Mouse (Mus musculus): ENCODE results near the gene Tmem104. TPM values are rescaled to one million over a fixed set of nuclear protein-coding genes. Genes with fewer than 3 reads are reported as not detected.

The Tmem104 gene
- total RNA-seq, 2 experiments from 2014 or later: 10.0 to 10.5 TPM

DNA sequence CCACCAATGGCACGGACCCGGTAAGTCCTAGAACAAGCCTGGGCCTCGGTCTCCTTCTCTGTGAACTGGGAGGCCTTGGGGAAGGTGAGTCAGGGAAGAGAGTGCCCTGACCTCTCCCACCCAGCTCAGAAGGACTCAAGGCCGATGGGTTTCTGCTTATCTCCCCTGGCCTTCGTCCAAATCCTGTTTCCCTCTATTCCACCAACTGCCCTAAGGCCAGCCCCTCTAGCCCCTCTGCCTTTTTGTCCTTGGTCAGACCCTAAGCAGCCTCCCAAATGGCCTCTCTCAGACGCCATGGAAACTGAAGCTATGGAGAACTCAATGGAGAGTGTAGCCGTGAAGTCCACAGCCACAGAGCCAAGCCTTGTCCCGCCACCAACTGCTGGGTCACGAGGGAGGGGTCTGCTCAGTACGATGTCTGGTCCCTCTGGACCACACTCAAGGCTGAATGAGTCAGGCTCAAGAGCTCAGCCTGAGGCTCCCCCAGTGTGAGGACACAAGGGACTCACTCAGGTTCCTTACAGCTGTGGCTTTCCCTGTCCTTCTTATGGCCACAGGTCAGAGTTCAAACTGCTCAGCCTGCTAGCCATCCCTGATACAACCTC lies 85.7 kb downstream of the Tmem104 start:
- intact Hi-C loops (cut with DNase I): loop anchor here (5.0 kb wide), 1 partner anchor 191 kb away; no protein-coding TSS in a partner anchor
- no peak for DNase-seq (ENCODE audit: low spot score)

DNA sequence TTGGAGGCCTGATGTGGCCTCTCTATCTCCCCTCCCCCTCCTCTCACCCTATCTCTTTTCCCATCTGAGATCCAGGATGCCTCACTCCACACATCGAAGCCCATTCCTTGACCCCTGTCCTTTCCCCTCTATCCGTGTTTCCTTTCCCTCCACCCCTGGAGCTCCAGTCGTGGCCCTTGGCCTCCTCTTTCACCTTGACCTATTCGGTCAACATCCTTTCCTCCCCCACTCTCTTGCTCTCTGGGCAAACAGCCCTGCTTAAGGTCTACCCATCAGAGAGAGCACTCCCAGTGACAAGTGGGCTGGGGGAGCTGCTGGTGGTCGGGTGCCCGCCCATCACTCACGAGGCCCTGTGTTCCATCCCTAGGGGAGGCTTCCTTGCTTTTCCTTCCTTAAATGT lies 86.4 kb downstream of the Tmem104 start:
- DNase-seq (ENCODE audit: low spot score): no peak

DNA sequence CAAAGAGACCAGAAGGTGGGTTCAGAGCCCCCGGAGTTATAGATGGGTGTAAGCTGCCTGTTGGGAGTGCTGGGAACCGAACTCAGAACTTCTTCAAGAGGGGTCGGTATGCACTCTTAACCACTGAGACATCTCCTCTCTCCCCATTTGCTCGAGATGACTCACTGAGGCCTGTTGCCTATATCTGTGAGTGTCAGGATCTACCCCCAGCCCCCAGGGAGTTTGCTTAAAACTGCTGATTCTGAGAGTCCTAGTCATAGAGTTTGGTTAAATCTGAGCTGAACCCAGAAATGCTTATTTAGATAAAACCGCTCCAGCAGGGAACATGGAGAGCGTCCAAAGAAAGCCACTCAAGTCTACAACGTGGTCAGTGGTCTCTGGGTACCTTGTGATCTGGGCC lies 86.9 kb downstream of the Tmem104 start:
- no peak for DNase-seq (ENCODE audit: low spot score)
- intact Hi-C loops (cut with DNase I): loop anchor here (5.0 kb wide), 1 partner anchor 192 kb away; no protein-coding TSS in a partner anchor

More for the DNA sequence above, 86.4 kb downstream of the Tmem104 start:
- intact Hi-C loops (cut with DNase I): loop anchor here (5.0 kb wide), 1 partner anchor 191 kb away; no protein-coding TSS in a partner anchor

DNA sequence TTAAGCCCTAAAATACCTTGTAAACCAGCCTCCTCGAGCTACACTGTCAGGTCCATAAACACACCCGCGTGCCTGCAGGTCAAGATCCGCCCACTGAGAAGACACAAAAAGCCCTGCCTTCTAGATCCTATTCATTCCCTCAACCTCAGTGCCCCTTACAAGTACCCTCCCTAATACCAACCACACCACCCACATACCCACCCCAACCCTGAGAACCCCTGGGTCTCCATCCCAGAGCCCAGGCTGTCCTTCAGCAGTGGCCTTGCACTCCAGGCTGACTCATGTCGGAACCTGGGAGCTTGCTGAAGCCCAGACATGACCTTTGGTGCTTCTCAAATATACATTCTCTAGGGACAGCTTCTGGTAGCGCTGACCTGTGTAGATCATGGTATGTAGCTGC lies 87.5 kb downstream of the Tmem104 start:
- intact Hi-C loops (cut with DNase I): loop anchor here (5.0 kb wide), 1 partner anchor 192 kb away; no protein-coding TSS in a partner anchor
- no peak for DNase-seq (ENCODE audit: low spot score)

DNA sequence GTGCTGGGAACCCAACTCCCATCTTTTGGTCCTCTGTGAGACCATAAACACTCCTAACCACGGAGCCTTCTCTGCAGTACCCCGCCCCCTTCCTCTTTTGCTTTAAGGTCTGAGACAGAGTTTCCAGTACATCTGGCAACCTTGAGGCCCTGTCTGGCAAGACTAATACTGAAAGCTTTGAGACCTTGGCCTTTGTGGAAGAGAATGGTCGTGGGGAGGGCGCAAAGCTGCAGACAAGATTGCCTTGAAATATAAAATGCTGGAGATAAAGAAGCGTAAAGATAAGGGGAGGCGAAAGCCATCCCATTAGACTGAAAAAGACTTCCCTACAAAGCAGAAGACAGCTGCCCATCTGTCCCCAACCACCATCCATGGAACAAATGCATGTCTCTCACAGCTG lies 88.2 kb downstream of the Tmem104 start:
- intact Hi-C loops (cut with DNase I): no loop called here
- DNase-seq (ENCODE audit: low spot score): no peak

DNA sequence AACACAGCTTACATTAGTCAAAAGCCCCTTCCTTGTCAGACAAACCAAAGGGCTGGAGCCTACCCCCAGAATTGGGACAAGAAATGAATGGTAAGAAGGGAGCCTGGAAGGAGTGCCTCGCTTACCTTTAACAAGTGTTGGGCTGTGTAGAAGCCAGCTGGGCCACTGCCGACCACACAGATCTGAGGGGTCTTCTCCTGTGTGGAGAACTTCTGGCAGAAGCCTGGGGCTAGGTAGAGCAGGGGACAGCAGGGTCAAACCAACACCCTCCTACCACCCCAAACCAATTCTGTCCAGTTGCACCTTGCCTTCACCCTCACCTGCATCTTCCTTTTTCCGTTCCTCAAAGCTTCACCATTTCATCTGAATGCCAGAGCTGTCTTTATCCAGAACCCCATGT lies 88.7 kb downstream of the Tmem104 start:
- intact Hi-C loops (cut with DNase I): no loop called here
- no peak for DNase-seq (ENCODE audit: low spot score)

DNA sequence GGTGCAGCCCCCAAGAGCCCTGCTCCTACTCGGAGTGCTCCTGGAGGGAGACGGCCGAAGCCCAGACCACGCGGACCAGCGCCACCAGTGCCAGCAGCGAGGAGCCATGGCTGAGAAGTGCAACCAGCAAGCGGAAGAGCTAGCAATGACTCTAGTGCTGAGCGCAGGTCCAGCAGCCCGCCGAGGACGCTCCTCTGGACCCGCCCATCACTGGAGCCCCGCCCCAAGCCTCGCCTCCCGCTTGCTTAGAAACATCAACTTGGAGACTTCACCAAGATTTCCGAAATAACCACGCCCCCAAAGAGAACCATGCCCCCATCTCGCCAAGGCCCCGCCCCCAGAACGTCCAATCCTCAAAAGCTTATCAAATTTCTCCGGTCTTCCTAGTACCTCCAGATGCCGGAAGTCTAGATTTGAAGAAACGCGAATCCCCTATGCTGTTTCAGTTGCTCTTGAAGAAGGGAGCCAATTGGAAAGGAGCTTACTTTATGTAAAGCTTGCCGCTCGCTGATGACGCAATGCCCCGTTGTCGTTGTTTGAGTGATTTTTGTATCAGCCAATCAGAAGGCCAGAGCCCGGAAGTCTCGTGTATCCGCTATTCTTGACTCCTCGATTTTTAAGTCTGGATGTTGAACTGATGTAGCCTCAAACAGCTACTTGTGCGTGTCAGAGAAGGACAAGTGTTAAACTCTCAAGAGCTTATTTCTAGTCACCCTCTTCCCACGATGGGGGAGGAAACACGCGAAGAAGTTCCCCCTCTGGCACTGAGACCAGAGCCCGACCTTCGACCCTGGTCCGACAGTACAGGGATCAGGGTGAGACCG lies 89.7 kb downstream of the Tmem104 start, which contains the start of gene Fdxr:
Gene Fdxr (minus strand): TSS at position 271 of the 824 bp plus-strand sequence.
- peak; percentile 98 for DNase-seq (ENCODE audit: low spot score)
- intact Hi-C loops (cut with DNase I): no loop called here

DNA sequence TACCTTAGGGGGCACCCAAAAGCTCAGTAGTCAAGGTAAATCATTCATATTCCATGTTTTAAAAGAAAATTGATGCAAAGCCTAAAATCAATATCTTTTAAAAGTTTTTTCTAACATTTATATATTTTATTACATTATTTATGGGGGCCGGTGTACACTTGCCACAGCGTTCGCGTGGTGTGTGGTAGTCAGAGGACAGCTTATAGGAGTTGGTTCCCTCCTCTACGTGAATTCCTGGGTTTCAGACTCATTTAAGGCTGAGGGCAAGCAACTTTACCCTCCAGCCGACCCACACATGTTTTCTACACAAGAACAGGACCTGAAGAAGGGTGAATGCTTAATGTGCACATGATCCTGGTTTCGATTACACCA lies 90.3 kb downstream of the Tmem104 start:
- DNase-seq (ENCODE audit: low spot score): no peak
- intact Hi-C loops (cut with DNase I): no loop called here

DNA sequence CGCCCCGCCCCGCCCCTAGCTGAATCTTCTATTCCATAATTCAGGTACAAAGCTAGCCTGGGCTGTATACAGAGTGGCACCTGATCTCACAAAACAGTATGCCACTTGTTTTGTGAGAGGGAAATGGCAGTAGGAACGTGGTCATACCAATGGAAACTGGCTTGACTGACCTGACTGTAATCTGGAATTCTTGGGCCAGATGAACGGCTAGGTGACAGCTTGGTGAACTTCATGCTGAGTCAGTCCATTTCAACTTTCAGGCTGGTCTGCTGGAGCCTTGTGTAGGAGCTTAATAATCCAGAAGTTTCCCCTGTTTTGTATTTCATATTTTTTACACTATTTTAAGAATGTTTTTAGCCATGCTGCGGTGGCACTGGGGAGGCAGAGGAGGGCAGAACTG lies 90.9 kb downstream of the Tmem104 start:
- no peak for DNase-seq (ENCODE audit: low spot score)
- intact Hi-C loops (cut with DNase I): no loop called here

DNA sequence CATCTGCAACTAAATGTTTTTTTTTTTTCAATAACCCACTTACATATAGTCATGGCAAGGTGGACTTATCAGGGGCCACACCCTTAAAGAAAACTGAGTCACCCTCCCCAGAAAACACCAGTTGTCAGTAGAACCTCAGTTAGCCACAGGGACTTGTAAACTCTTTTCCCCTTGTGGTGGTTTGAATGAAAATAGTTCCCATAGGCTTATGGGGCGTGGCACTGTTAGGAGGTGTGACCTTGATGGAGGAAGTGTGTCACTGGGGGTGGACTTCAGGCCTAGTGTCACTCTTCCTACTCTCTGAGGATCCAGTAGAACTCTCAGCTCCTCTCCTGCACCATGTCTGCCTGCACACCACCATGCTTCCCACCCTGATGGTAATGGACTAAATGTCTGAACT lies 92.4 kb downstream of the Tmem104 start:
- intact Hi-C loops (cut with DNase I): no loop called here
- no peak for DNase-seq (ENCODE audit: low spot score)

DNA sequence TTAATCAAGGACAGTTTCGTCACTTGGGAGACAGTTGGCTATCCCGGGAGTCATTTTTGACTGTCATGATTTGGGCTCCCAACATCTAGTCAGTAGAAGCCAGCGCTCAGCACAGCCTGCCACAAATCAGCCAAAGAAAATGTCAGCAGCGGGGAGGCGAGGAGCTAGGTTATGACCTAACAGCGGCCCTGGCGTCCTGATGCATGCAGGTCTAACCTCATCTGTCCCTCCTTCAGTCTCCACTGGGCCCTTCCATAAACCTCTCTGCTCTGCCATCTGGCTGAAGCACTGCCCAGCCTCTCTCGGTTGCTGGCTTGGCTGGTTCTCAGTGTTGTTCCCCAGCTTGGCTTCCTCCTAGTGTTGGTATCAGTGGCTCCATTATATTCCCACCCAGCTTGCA lies 95.0 kb downstream of the Tmem104 start:
- intact Hi-C loops (cut with DNase I): no loop called here
- peak; percentile 69 for DNase-seq (ENCODE audit: low spot score)

DNA sequence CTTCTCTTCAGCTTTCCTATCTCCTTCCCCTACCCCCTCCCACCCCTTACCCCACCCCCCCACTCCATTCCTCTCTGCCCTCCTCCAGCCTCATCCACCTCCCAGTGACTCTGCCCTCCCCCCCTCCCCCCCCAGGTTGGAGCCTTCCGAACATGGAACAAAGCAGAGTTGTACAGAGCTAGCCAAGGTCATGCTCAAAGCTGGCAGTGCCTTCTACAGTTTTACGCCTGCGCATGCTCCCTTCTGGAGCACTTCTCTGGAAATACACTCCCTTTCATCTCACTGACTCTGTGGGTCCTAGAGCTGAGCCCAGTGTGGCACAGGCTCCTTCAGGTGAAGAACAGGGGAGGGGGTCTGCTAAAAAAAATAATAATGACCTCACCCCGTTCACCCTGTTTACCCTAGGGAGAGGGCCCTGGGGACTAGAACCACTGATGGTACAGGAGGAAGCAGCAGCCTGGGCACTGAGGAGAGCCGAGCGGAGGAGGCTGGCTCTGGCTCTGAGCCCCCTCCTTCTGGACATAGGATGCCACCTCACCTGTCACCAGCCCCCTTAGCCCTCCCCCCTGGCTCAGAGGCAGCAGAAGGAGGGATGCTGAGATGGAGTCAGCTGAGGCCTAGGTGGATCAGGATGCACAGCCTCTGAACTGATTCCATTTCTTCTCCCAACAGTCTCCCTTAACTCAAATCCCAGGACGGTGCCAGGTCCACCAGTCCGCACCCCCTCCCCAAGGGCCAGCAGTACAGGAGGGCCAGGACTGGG lies 95.6 kb downstream of the Tmem104 start:
- intact Hi-C loops (cut with DNase I): no loop called here
- DNase-seq (ENCODE audit: low spot score): no peak

DNA sequence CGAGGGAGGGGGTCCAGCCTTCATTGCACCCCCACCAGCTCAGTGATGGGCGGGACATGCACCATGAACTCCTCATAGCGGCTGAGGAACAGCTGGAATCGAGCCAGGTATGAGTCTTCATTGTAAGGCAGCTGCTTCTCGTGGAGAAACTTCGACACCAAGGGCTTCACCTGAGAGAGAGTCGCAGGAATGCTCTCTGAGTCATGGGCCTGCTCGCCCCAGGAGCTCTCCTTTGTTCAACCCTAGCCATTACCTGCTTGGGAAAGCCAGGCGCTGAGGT lies 96.1 kb downstream of the Tmem104 start:
- intact Hi-C loops (cut with DNase I): no loop called here
- no peak for DNase-seq (ENCODE audit: low spot score)

DNA sequence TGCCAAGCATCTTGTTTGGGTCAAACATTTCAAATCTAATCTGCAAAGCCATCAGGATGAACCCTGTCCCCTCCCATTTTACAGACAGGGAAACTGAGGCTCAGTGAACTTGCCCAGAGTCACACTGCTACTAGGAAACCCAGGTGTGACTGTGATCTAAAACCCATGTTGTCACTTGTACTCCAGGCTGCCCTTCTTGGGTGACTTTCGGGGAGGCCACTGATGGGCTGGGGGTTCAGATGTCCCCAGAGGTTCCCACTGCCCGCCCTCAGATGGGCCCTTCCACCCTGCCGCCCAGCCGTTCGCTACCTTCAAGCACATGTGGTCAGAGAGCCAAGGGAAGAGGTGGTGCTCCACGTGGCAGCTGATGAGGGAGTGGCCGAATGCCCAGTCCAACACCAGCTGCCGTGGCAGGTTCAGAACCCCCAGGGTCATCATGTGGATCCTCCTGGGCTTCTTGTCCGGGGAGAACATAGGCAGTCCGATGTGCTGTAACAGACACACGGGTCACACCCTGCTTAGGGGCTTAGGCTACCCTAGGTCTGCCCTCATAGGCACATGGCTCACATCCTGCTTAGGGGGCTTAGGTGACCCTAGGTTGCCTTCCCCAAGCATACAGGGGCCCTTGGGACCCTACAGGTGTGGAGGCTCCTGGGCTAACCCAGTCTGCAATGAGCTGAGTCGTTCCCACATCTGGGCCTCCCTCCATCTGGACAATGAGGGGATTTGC lies 96.8 kb downstream of the Tmem104 start:
- intact Hi-C loops (cut with DNase I): no loop called here
- DNase-seq (ENCODE audit: low spot score): no peak

DNA sequence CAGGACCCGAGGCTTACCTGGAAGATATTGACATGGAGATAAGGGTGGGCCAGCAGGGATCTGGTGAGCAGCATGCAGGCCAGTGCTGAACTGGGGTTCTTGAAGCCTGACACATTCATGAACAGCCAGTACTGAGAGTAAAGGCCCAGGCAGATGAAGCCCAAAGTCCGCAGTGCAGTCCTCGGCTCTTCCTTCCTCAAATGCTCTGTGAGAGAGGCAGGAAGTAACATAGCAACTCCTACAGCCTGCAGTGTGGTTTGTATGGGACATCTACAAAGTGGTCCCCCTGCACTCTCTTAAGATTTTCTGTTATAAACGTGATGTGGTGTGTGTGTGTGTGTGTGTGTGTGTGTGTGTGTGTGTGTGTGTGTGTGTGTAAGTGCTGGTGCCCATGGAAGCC lies 98.0 kb downstream of the Tmem104 start:
- intact Hi-C loops (cut with DNase I): no loop called here
- DNase-seq (ENCODE audit: low spot score): no peak

DNA sequence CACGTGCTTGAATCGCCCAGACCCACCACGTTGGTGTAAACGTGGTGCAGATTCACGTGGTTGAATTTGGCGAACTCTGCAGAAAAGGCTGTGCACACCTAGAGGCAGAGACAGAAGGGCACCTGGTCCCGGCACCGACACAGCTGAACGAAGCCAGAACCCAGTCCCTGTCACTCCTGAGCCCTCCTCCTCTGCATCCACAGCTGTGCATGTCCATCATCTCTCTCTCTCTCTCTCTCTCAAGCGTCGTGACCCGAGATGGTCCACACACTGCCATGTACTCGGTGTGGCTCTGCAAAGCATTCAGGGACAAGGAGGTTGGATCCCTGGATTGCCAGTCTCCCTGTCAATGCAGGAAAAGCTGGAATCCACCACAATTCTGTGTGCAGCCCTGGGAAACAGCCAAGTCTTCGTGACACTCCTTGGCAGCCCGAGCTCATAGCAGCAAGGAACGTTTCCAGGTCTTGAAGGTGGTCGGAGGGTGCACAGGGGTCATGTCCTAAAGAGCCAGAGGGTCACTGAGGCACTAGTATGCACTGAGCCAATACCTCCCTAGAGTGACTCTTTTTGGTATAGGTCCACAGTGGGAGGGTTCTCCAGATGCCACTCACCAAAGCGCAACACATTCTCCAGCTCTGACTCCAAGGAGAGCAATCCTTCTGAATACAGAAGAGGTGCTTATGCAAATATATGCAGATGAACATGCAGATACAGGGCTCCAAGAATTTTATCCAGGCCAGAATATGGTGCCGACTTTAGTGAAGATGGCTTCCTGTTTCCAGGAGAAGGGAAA lies 99.1 kb downstream of the Tmem104 start:
- intact Hi-C loops (cut with DNase I): no loop called here
- no peak for DNase-seq (ENCODE audit: low spot score)

DNA sequence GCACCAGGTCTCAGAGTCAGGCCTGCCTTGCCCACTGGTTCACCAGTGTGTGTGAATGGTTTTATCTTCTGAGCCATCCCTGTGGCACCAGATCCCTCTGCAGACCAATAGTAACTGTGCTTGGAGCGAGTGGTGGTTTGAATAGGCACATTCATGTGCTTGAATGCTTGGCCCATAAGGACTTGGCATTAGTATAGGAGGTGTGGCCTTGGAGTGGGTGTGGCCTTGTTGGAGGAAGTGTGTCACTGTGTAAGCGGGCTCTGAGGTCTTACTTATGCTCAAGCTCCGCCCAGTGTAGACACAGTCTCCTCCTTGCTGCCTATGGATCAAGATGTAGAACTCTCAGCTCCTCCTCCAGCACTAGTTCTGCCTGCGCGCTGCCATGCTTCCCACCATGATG lies 100.1 kb downstream of the Tmem104 start:
- intact Hi-C loops (cut with DNase I): no loop called here
- DNase-seq (ENCODE audit: low spot score): no peak

DNA sequence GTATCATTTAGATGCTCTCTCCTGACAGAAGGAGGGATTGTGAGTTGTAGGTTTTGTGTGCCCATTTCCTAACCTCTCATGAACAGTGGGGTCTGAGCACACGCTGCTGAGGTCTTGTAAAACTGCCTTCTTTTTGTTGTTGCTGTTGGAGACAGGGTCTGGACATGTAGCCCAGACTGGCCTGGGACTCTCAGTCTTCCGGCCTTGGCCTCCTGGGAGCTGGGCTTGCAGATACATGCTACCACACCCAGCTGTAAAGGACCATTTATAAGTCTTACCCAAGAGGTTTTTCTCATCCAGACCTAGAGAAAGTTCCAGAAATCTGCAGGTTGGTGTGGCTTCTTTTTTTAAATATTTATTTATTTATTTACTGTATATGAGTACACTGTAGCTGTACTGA lies 101.0 kb downstream of the Tmem104 start:
- intact Hi-C loops (cut with DNase I): no loop called here
- no peak for DNase-seq (ENCODE audit: low spot score)

DNA sequence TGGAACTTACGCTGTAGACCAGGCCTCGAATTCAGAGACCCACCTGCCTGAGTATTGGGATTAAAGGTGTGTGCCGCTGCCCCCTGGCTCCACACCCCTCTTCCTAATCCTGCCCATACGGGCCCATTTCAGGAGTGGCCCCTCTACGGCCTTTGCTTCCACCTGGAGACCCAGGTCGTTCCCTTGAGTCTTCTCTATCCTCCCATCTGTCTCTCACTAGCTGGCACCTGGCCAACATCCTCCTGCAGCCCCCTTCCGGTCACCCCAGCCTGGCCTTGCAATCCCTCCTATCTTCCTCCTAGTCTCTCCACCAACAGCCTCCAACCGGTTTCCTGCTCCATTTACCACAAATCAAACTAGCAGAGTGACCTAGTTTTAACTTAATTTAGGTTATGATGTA lies 102.6 kb downstream of the Tmem104 start:
- intact Hi-C loops (cut with DNase I): no loop called here

DNA sequence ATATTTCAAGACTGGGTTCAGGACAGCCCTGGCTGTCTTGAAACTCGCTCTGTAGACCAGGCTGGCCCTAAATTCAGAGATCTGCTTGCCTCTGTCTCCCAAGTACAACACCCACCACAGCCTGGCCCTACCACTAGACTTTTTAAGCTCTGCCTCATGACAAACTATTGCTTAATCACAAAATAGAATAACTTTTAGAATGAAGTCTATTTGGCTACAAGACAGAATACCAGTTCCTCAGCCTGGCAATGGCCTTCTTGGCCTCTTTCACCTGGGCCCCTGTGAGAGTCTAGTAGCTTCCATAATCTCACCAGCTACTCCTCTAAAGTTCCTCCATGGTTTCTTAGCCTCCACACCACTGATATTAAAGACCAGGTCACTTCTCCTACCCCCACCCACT lies 103.0 kb downstream of the Tmem104 start:
- intact Hi-C loops (cut with DNase I): no loop called here
- no peak for DNase-seq (ENCODE audit: low spot score)

More for the DNA sequence above, 102.6 kb downstream of the Tmem104 start:
- DNase-seq (ENCODE audit: low spot score): no peak

Data from heart, postnatal 25 days (tissue).